Mouse (Mus musculus) lung, embryonic 14.5 days (tissue): ENCODE data around the gene Tmem242. TPM values are rescaled to one million over a fixed set of nuclear protein-coding genes. Genes with fewer than 3 reads are reported as not detected.

Experiments
- ATAC-seq: fragments of 200-750 bp; cut with Nextera tagmentation; 2 replicates; pipeline ENCODE4 v1.8.0; 2017; ENCODE audit warnings: mild to moderate bottlenecking, moderate TSS enrichment, moderate library complexity; ENCODE audit not compliant: insufficient read depth
- DNase-seq: peaks from one replicate; pipeline ENCODE4 v3.0.0-alpha.2; 2015
- H3K27ac ChIP-seq: fragments of 300-500 bp; sonication (generic); 2 replicates; pipeline ENCODE4 v1.5.1; 2014; ENCODE audit warnings: low read depth, mild to moderate bottlenecking, moderate library complexity
- H3K27me3 ChIP-seq: fragments of 300-500 bp; sonication (generic); 2 replicates; pipeline ENCODE4 v1.6.1; 2014; ENCODE audit warnings: low read length, control low read depth; ENCODE audit not compliant: insufficient read depth
- H3K36me3 ChIP-seq: fragments of 300-500 bp; sonication (generic); 2 replicates; pipeline ENCODE4 v1.6.1; 2014; ENCODE audit warnings: control low read depth; ENCODE audit not compliant: insufficient read depth
- H3K4me1 ChIP-seq: fragments of 300-500 bp; sonication (generic); 2 replicates; pipeline ENCODE4 v1.6.1; 2014; ENCODE audit warnings: antibody characterized with exemption, control low read depth; ENCODE audit not compliant: insufficient read depth
- H3K4me2 ChIP-seq: fragments of 300-500 bp; sonication (generic); 2 replicates; pipeline ENCODE4 v1.6.1; 2014; ENCODE audit warnings: mild to moderate bottlenecking
- H3K4me3 ChIP-seq: fragments of 300-500 bp; sonication (generic); 2 replicates; pipeline ENCODE4 v1.5.1; 2014; ENCODE audit warnings: low read depth, low read length
- H3K9ac ChIP-seq: fragments of 300-500 bp; sonication (generic); 2 replicates; pipeline ENCODE4 v1.6.1; 2014
- H3K9me3 ChIP-seq: fragments of 300-500 bp; sonication (generic); 2 replicates; pipeline ENCODE4 v1.6.1; 2016; ENCODE audit warnings: low read depth, low read length, control low read depth
- CTCF ChIP-seq: IDR thresholded peaks from 2 replicates; pipeline ENCODE4 v1.5.1; 2016; ENCODE audit warnings: antibody characterized with exemption, low read depth
- WGBS: fragments of 180-500 bp; shearing (Covaris S2); extraction: QIAGEN DNeasy Blood & Tissue Kit; methylation state at CpG from one replicate; pipeline ENCODE4 v1.1.7; 2014; 5-methylcytosine and 5-hydroxymethylcytosine counted together
- microRNA-seq: library from miRNA; unstranded; fragments of <30 nt; microRNA quantifications from one replicate; pipeline ENCODE4, GENCODE M21; 2016; ENCODE audit warnings: borderline number of aligned reads
- polyA plus RNA-seq: library from polyadenylated mRNA; unstranded; fragments of >200 nt; fragmentation: Nextera tagmentation; extraction: Ambion mirVana; gene quantifications from 2 replicates; pipeline ENCODE4 v1.2.1, GENCODE M21; 2014

Tmem242 gene
- polyA plus RNA-seq, 1 experiment from 2014 or later: 127 TPM

DNA sequence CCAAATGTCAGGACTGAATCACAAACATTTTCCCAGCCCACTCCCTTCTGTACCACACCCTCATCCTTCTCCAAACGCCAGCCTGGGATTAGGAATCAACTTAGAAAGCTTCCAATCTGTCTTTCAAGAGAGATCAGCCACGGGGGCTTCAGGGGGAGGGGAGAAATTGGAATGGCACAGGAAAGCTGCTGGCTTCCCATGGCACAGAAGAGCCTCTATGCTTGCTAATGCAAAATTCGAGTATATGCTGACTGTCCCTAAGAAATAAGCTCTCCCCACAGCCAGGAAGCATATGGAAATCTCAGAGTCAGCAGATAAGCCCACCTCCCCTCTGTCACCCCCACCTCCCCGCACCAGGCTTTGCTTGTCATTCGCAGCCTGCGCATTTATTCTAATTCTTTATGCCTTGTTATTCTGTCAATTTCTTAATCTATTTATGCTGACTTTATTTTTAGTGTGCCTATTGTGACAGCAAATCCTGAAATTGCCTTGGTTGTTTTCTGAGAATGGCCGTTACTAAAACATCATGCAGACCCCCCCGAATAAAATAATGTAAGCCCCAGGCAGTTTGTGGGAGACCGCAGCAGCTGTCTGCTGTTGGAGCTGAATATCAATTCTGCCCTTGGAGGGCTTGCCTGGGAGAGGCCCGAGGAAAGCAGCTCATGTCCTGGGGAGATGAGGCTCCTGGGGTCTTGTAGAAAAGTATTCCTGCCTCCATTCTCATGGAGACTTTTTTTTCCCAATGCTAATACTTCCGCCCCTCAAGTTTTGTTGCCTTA lies 62.7 kb downstream of the Tmem242 start:
- Histone ChIP-seq H3K4me3 (no peak overlapping the region), H3K4me1 (no peaks in the 10 kb centered on the region)

DNA sequence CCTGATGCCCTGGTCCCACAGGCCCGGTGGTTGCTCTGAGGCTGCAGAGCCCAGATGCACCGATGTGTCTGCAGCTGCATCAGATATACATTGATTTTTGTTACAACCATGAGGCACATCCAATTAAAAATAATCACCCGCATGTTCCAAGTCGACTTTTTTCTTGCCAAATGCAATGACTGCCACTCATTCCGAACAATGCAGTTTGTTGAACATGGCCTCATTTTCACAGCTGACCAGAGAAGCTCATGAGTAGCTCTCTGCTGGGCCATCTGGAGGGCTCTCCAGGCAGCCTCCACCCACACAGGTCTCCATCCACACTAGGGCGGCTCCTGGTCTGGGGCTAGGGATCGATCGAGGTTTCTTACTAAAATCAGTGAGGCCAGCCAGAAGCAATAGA lies 67.1 kb downstream of the Tmem242 start:
- H3K9me3 ChIP-seq: no peaks in the 10 kb centered on the region
- no peak for TF ChIP-seq CTCF
- H3K27me3 ChIP-seq: no peaks in the 10 kb centered on the region
- H3K4me3 ChIP-seq: no peak overlapping the region
- DNase-seq (no peak), ATAC-seq (no peak)
- H3K9ac ChIP-seq: no peak overlapping the region
- no peak overlapping the region for H3K4me2 ChIP-seq
- no peaks in the 10 kb centered on the region for H3K4me1 ChIP-seq
- 80% methylated on average over 8 of the region's 8 CpGs for WGBS
- no peaks in the 10 kb centered on the region for H3K36me3 ChIP-seq
- H3K27ac ChIP-seq: no peak overlapping the region

More for the DNA sequence above, 62.7 kb downstream of the Tmem242 start:
- no peaks in the 10 kb centered on the region for H3K27me3 ChIP-seq
- no peak overlapping the region for H3K4me2 ChIP-seq
- no peak overlapping the region for H3K9ac ChIP-seq
- TF ChIP-seq CTCF: no peak
- no peak overlapping the region for H3K27ac ChIP-seq
- H3K36me3 ChIP-seq: no peaks in the 10 kb centered on the region
- H3K9me3 ChIP-seq: no peaks in the 10 kb centered on the region
- DNase-seq (no peak), ATAC-seq (no peak)
- WGBS: 29% methylated on average over 11 of the region's 11 CpGs

DNA sequence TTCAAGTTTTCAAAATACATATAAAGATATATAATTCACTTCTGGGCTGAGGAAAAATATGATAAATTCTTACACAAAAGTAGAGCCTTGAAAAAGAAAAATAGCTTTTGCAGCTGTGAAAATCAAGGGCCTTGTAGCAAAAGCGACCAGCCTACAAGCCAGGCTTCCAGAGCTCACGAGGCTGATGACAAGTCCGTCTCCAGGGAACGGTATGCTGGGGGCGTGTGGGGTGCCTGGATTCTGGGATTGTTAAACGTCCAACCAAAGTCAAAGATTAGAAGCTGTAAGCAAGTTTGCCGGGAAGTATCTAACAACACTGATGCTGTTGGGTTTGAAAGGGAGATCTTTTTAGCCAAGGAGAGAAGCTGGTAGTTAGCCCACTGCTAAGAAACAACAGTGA lies 68.5 kb downstream of the Tmem242 start:
- no peak for ATAC-seq
- no peak for TF ChIP-seq CTCF
- no peaks in the 10 kb centered on the region for H3K36me3 ChIP-seq
- H3K9ac ChIP-seq: no peak overlapping the region
- H3K9me3 ChIP-seq: no peaks in the 10 kb centered on the region
- H3K4me1 ChIP-seq: no peaks in the 10 kb centered on the region
- H3K27me3 ChIP-seq: no peaks in the 10 kb centered on the region
- DNase-seq: no peak
- 53% methylated on average over 7 of the region's 7 CpGs for WGBS
- H3K4me3 ChIP-seq: no peak overlapping the region
- H3K27ac ChIP-seq: no peak overlapping the region
- H3K4me2 ChIP-seq: no peak overlapping the region

DNA sequence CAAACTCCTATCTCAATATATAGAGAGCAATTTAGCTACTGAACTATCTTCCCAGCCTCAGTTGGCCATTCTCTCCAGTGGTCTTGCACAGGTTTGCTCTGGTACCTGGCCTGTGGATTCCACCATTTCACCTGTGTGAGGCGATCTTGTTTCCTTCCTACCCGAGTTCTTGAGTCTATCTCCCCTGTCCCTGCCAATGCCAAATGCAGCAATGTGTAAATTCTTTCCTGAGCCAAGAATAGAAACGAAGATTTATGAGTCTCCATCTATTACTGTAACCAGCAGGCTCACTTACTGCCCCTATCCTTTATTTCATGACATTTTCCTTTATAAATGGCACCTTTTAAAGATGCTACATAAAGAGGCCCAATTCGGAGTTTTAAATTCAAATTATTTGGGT lies 69.0 kb downstream of the Tmem242 start:
- Histone ChIP-seq H3K4me2 (no peak overlapping the region), H3K9me3 (no peaks in the 10 kb centered on the region), H3K27me3 (no peaks in the 10 kb centered on the region), H3K9ac (no peak overlapping the region), H3K27ac (no peak overlapping the region), H3K4me1 (no peaks in the 10 kb centered on the region), H3K36me3 (no peaks in the 10 kb centered on the region), H3K4me3 (no peak overlapping the region)
- ATAC-seq: no peak
- no peak for DNase-seq
- WGBS: 72% methylated on average over 4 of the region's 4 CpGs
- TF ChIP-seq CTCF: no peak

DNA sequence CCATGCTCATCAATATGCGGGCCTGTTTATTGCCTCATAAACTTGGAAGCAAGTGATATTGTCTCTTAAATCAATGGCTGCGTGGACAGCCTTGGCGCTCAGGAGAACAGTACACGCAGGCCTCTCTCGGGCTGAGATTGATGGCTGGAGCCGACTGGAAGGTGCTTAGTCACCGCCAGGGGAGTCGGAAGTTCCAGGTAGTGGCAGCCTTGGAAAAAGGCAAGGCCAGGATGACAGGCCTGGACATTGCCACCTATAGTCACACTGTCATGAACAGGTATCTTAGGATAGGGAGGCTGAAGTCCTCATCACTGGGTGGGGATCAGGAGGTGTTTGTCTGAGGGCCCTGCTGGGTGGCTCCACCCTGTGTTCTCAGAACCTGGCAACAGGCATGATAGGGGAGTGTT lies 74.1 kb downstream of the Tmem242 start:
- Histone ChIP-seq H3K4me3 (no peak overlapping the region), H3K27me3 (no peaks in the 10 kb centered on the region), H3K27ac (no peak overlapping the region), H3K4me1 (no peaks in the 10 kb centered on the region), H3K9me3 (no peaks in the 10 kb centered on the region), H3K4me2 (no peak overlapping the region), H3K36me3 (no peaks in the 10 kb centered on the region), H3K9ac (no peak overlapping the region)
- ATAC-seq (no peak), DNase-seq (no peak)
- TF ChIP-seq CTCF: no peak
- WGBS: 60% methylated on average over 8 of the region's 8 CpGs

Small RNA genes within 50 kb of the gene (microRNA-seq; reads per million reads assigned to microRNA genes)
- not detected for gene Gm22475

Other genes starting within 250 kb of the Tmem242 start
- not detected in 2 replicates for gene Ldhal6b, start 21.5 kb downstream of the Tmem242 start, polyA plus RNA-seq
- gene Zdhhc14, start 52.3 kb upstream of the Tmem242 start, polyA plus RNA-seq: 0.92 and 1.6 TPM in 2 replicates